Mouse (Mus musculus): ENCODE measurements around the gene Hic2.
A peak's percentile ranks its signal among the peaks of the same experiment; 100 is the strongest.

Hic2 gene

DNA sequence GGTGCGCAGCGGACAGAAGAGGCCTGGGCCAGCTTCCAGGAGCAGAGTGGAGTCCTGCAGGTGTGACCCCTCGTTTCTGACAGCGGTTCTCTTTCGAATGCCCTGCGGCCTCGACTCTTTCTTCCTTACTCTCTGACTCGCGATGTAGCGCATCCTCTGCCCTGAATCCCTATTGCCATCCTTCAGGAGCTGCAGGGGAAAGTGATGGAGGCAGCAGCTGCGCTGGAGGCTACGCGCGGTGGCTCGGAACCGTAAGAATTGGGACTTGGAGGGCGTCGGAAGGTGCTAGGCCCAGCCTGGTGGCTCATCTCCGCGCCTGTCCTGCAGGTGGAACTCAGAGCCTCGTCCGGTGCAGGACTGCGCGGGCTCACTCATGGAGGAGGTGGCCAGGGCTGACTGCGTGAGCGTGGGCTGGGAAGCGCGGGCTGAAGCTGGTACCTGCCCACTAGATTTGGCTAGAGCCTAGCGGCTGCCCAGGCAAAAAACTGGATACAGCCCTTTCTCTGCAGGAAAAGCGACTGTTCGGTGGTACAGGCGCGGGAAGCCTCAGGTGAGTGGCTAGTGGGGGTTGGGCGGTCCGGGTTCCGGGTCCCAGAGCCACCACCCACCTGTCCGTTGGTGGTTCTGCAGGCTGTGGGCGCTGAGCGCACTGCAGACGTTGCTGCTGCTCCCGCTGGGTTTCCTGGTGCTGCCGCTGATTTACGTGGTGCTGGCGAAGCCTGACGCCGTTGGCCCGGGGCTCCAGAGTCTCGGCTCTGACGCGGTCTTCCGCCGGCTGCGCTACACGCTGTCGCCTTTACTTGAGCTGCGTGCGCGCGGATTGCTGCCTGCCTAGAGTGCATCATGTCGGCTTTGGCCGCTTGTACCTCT, 44.2 kb downstream of the Hic2 start:
- DNase-seq: peak; percentile 47

DNA sequence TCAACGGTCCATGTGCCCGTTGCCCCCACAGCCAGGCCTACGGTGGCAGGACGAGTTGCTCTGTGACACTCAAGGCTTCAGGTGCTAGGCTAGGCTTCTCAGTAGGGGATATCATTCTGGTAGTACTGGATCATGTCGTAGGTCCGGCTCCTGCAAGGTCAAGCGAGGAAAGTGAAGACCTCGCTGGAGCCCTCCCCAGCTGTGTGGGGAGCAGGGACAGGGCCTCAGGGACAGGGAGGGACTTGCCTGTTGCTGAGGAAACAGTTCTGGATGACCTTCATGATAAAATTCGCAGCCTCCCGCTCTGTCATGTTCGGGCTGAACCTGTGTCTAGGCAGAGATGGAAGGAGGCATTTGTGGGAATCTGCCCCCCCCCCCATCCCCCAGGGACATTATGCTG, 47.1 kb downstream of the Hic2 start:
- DNase-seq: no peak

DNA sequence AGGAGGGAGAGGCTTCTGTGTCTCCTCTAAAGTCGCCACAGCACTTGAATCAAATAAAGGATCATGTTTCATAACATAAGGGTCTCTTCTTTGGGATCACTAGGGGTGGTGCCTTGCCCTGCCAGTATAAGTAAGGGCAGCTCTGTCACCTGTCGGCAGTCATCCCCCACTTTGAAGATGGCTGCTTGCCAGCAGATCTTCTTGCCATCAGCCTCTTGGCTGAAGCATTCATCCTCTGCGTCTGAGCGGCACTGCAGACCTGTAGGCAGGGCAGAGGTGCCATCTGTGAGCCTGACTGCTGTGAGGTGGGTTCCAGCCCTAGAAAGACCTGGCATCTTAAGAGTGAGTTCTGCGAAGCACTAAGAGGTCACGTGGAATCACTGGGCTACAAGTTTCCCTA, 49.8 kb downstream of the Hic2 start:
- peak; percentile 36 for DNase-seq

DNA sequence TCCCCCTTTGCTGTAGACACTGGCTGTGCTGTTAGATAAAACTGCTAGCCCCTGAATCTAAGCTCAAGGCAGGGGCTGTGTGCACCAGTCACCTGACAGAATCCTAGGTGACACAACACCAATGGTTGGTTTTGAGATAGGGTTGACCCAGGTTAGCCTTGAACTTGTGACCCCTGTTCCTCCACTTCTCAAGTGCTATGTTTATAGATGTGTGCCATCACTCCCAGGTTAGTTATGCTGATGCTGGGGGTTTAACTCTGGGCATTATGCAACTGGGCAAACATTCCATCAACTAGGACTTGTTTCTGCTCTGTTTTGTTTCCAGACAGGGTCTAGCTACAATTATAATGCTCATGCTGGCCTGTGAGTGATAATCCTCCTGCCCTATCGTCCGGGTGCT, 53.7 kb downstream of the Hic2 start:
- no peak for DNase-seq

DNA sequence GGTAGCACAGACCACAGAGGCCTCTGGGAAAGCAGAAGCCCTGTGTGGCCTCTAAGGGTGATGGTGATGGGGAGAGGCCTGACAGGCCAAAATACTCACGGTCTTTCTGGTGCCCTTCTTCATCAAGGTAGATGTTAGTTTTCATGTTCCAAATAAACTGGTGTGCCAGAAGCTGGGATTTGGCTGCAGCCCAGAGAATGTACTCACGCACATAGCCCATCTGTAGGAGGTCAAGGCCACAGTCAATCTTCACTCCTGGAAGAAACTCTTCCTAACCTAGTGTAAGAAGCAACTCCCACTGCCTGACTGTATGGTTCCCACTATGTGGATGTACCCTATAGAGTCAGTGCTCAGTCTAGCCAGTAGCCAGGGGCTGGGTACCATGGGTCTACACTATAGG, 57.6 kb downstream of the Hic2 start:
- no peak for DNase-seq

DNA sequence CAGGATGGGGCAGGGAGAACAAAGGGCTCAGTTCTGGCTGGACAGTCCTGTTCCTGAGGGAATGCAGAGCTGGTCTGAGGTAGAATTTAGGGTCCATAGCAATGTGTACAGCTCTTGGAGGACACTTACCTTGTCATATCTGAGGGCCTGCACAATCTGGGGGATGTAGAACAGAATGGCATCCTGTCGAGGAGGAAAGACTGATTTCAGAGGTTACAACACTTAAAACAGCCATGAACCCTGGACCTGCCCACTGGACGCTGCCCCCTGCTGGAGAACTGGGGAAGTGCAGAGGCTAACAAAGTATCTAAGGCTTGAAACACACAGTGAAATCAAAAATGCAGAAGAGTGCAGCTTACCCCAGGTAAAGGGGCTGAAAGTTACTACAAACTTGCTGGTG, 59.4 kb downstream of the Hic2 start:
- peak; percentile 75 for DNase-seq

DNA sequence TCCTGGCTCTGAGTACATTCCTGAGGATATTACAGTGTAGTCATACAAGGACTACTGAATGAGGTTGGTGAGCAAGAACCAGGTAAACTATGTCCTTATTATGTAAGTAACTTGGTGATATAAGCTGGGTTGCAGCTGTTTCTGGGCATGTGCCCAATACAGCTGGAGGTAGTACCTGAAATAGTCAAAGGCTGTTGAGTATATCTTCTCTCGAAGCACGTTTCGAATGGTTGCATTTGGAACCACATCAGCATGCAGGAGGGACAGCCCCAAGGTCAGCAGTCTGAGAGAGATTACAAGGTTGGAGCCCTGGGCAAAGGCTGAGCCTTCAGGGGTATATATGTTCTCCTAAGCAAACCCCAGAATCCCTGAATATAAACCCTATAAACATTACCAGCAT, 67.4 kb downstream of the Hic2 start:
- no peak for DNase-seq

DNA sequence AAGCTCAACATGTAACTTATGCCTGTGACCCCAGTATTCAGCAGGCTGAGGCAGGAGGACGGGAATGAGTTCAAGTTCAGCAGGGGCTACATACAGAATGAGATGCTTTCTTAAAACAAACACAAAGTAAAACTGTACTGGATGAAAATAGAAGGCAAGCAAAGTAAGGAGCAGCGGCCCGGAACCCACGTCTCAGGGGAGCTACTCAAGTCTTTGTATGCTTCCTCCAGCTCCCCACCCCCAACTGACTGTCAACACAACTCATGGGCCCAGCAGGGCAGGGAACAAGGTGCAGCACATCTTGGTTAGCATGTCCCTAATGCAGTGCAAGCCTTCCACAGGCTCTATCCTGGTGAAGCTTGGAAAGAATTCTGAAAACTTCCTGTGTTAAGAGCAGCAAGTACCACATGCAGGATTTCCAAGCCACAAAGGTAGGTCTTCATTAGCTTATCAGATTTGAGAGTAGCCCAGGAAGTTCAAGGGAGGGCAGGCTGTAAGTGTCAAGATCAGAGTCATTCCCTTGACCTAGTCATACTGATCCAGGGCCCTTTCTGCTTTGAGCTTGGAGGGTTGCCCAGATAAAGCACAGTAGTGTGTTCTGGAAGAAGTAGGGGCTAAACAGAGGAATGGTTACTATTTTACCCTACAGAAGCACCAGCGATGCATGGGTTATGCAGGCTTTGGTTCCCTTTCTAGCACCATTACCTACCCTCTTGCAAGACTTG, 70.3 kb downstream of the Hic2 start:
- DNase-seq: no peak

DNA sequence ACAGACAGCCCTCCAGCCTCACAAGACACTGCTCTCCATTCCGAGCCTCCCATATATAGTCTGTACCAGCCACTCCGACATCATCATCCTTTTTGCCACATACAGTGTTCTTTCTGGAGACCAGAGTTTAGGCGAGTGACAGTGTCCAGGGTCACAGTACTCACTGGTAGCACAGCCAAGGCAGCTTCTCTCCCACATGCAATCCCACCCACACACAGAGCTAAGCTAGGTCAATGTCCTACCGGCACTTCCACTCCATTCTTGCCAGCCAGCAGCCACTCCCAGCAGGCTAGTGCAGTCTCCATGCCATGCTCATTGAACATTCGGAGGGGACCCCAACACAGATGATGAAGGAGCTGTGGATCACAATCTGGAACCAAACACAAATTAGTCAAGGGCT, 74.1 kb downstream of the Hic2 start:
- DNase-seq: no peak

DNA sequence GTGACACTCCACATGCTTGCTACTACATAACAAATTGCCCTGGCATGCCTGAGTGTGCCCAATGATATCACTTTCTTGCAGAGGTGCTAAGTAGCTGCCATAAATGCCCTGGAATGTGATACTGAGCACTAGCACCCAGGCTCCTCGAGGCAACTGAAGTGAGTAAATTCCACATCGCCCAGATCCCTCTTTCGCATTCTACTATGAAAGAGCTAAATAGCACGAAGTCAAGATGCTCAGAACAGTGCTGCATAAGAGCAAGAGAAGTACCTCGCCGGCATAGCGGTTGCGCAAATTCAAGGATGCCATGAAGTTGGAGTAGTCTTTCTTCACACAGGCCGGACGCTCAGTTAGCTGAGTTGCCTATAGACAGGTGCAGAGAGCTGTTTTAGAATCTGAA, 75.7 kb downstream of the Hic2 start:
- no peak for DNase-seq

DNA sequence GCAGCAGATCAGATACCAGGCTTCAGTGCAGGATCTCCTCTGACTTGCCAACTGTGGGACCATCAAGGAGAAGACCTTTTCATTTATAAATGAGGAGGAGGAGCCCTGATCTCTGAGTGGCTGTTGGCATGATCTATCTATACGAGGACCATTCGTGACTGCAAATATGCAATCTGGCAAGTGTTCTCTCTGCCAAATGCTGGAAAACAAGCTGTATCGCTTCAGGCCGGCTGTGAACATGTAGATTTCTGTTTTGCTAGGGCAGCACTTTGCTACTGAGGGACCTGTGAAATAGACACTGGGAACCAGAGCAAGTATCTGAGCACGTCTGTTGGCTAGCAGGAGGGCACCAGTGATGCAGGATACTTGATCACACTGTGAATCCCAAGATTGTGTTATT, 79.2 kb downstream of the Hic2 start:
- no peak for DNase-seq
